ENCODE assay signal across 8 mouse cellular contexts in the genomic region with DNA sequence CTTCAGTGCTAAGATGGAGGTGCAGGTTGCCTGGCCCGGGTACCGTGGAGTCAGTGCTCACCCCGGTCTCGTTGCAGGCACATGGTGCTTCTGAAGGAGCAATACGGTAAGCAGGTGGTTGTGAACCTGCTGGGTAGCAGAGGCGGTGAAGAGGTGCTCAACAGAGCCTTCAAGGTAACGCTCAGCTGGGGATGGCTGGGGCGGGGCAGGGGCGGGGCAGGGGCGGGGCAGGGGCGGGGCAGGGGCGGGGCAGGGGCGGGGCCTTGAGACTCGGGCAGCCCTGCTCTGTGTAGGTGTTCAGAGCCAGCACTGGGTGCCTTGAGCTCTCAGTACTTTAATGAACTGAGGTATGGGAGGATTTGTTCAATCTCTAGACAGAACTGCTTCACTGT.
DNase-seq lines count a peak whose midpoint lies in the region; ATAC-seq and TF ChIP-seq lines count a peak whose summit lies in the region.

No protein-coding gene starts in this region.

- no peak overlapping the region for H3K4me3 ChIP-seq in heart, adult 2 months
- no peak overlapping the region for H3K4me3 ChIP-seq in forebrain, postnatal 0 days (ENCODE audit: low read depth, low read length)
- no peak overlapping the region for H3K4me3 ChIP-seq in liver, postnatal 0 days (ENCODE audit: low read depth, low read length)

- no peak for TF ChIP-seq CTCF in heart, adult 2 months (IDR thresholded peaks at IDR 0.05)
- TF ChIP-seq CTCF in forebrain, postnatal 0 days (IDR thresholded peaks at IDR 0.05; ENCODE audit: low read depth), result no peak
- TF ChIP-seq CTCF in liver, postnatal 0 days (IDR thresholded peaks at IDR 0.05; ENCODE audit: low read depth), result no peak

- H3K9ac ChIP-seq in heart, adult 2 months (ENCODE audit: low read depth, low read length), result peak overlapping the region; percentile 38; the same call in 1 of the 2 replicates
- no peak overlapping the region for H3K9ac ChIP-seq in forebrain, postnatal 0 days
- 0 out of 2 replicates have a peak overlapping the region, but pooled peaks have one; percentile 38 for H3K9ac ChIP-seq in liver, postnatal 0 days (replicated peaks)

- ATAC-seq in forebrain, postnatal 0 days, result peak; percentile 34
- peak; percentile 75 for ATAC-seq in liver, postnatal 0 days

- H3K36me3 ChIP-seq in heart, adult 2 months (ENCODE audit: control insufficient read depth, insufficient read depth, low read length), result peaks cover 11% of the 10 kb centered on the region
- H3K36me3 ChIP-seq in forebrain, postnatal 0 days (ENCODE audit: insufficient read depth), result no peaks in the 10 kb centered on the region
- H3K36me3 ChIP-seq in liver, postnatal 0 days (replicated peaks; ENCODE audit: insufficient read depth, low read length), result no peaks in the 10 kb centered on the region; the same call in 1 of the 2 replicates

- peak overlapping the region; percentile 75 for H3K27ac ChIP-seq in heart, adult 2 months
- H3K27ac ChIP-seq in forebrain, postnatal 0 days (ENCODE audit: low read depth, low read length), result peak overlapping the region; percentile 62; the same call in 1 of the 2 replicates
- H3K27ac ChIP-seq in liver, postnatal 0 days (ENCODE audit: low read depth), result peak overlapping the region; percentile 64; the same call in 1 of the 2 replicates

- intact Hi-C loops in heart, adult 2 months (cut with DNase I), result loop anchor here (2.0 kb wide), 1 partner anchor 28 kb away; no protein-coding TSS in a partner anchor
- intact Hi-C loops in left cerebral cortex, postnatal 25 days (cut with DNase I), result no loop called here

- no peaks in the 10 kb centered on the region for H3K79me2 ChIP-seq in heart, adult 2 months (replicated peaks; ENCODE audit: control insufficient read depth, insufficient read depth, low read length)

- H3K27me3 ChIP-seq in heart, adult 2 months (ENCODE audit: control insufficient read depth, insufficient read depth, low read length), result no peaks in the 10 kb centered on the region
- no peaks in the 10 kb centered on the region for H3K27me3 ChIP-seq in forebrain, postnatal 0 days (ENCODE audit: insufficient read depth, low read length)
- no peaks in the 10 kb centered on the region for H3K27me3 ChIP-seq in liver, postnatal 0 days (ENCODE audit: insufficient read depth, low read length)

- 24% methylated on average over 14 of the region's 14 CpGs for WGBS in heart, adult 2 months
- 14% methylated on average over 14 of the region's 14 CpGs for WGBS in forebrain, postnatal 0 days
- 20% methylated on average over 10 of the region's 14 CpGs for WGBS in liver, postnatal 0 days (ENCODE audit: insufficient replicate concordance)

- peaks cover 41% of the 10 kb centered on the region for H3K4me1 ChIP-seq in heart, adult 2 months (ENCODE audit: control insufficient read depth, insufficient read depth, low read length)
- peaks cover 15% of the 10 kb centered on the region for H3K4me1 ChIP-seq in forebrain, postnatal 0 days (ENCODE audit: insufficient read depth)
- peaks cover 12% of the 10 kb centered on the region for H3K4me1 ChIP-seq in liver, postnatal 0 days (ENCODE audit: insufficient read depth)

- peak; percentile 42; the same call in 1 of the 2 replicates for TF ChIP-seq POLR2A in heart, adult 2 months (IDR thresholded peaks at IDR 0.05; ENCODE audit: insufficient read depth, low read depth, low read length)

- H3K9me3 ChIP-seq in forebrain, postnatal 0 days (ENCODE audit: low read length), result no peaks in the 10 kb centered on the region
- no peaks in the 10 kb centered on the region for H3K9me3 ChIP-seq in liver, postnatal 0 days (ENCODE audit: low read length)

- TF ChIP-seq EP300 in heart, adult 2 months (IDR thresholded peaks at IDR 0.05; ENCODE audit: insufficient read depth, low read depth, low read length), result no peak
- no peak for TF ChIP-seq EP300 in liver, postnatal 0 days (IDR thresholded peaks at IDR 0.05; ENCODE audit: low read depth)

- H3K4me2 ChIP-seq in forebrain, postnatal 0 days (ENCODE audit: low read depth), result peak overlapping the region; percentile 18; the same call in 1 of the 2 replicates
- no peak overlapping the region for H3K4me2 ChIP-seq in liver, postnatal 0 days (ENCODE audit: low read depth, low read length)

- no peak for DNase-seq in heart, adult 2 months
- DNase-seq in heart, adult 8-10 months (ENCODE audit: low spot score), result no peak
- DNase-seq in CD4-positive, CD25-positive, alpha-beta regulatory T cell, adult 2 months (ENCODE audit: low read depth, low spot score), result peak; percentile 44
- no peak for DNase-seq in forebrain, postnatal 0 days
- DNase-seq in liver, postnatal 0 days, result peak; percentile 63
- no peak for DNase-seq in cerebellum, adult 8-10 months
- DNase-seq in T-cell, adult 2 months (ENCODE audit: low spot score), result no peak
- DNase-seq in left cerebral cortex, postnatal 25 days (ENCODE audit: low spot score in 2 of 2), result no peak

Comparison
In these comparisons a context has a peak if more than half of its experiments do, and no peak if none do; other contexts are left out.
1. DNase-seq: peak in CD4-positive, CD25-positive, alpha-beta regulatory T cell, adult 2 months (single experiment) and liver, postnatal 0 days (single experiment); none in heart, adult 2 months (0 of 2), heart, adult 8-10 months (single experiment), forebrain, postnatal 0 days (single experiment), cerebellum, adult 8-10 months (single experiment), T-cell, adult 2 months (single experiment) and left cerebral cortex, postnatal 25 days (0 of 2).
2. Peak in every context shown above with its lines, with median percentiles within 50 percentile points of each other: H3K27ac ChIP-seq.